Mouse (Mus musculus) embryonic fibroblast, embryonic 13.5 days (primary cell): ENCODE data around the gene Fbln1.

Experiments
- CTCF ChIP-seq: IDR thresholded peaks from 2 replicates; pipeline ENCODE4 v1.5.1; 2011; ENCODE audit warnings: mild to moderate bottlenecking, control low read depth, low read length, moderate library complexity, borderline replicate concordance; ENCODE audit not compliant: insufficient read depth
- POLR2A ChIP-seq: IDR thresholded peaks from 2 replicates; pipeline ENCODE4 v1.6.1; 2011; ENCODE audit warnings: low read depth, mild to moderate bottlenecking, control low read depth, low read length, moderate library complexity

- no peak for TF ChIP-seq CTCF
- TF ChIP-seq POLR2A: no peak
Measured at GRCm38 (mm10) chr15:85272988-85273387, 67.2 kb downstream of the Fbln1 start.
